Mouse (Mus musculus) liver, adult 2 months (tissue): ENCODE data around the gene Gtf3c2.

Experiments
- CTCF ChIP-seq: fragments of 200-500 bp; IDR thresholded peaks from 2 replicates; pipeline ENCODE4 v1.5.1; 2011; ENCODE audit warnings: low read depth, low read length, control low read depth
- POLR2A ChIP-seq: fragments of 200-500 bp; IDR thresholded peaks from 2 replicates; pipeline ENCODE4 v1.6.1; 2011; ENCODE audit warnings: low read length, control low read depth; ENCODE audit not compliant: insufficient read depth; ENCODE audit errors: extremely low read depth

DNA sequence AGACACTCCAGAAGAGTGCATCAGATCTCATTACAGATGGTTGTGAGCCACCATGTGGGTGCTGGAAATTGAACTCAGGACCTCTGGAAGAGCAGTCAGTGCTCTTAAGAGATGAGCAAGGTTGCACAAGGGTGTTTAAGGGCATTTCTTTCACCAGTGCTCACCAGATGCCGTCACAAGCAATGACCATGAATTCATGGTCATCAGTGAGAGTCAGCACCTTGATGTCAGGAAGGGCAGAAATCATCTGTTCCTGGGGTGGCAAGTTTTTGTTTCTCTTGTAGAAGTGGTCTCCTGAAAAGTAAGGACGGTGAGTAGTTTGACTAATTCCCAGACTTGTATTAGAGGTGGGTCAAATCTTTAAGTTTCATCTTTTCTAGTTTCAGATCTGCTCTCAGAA is 23.9 kb upstream of the Gtf3c2 start:
- TF ChIP-seq CTCF = no peak
- TF ChIP-seq POLR2A = no peak
